Mouse (Mus musculus): ENCODE measurements around the gene Ephx3.

GRCm38 (mm10) chr17:32179621-32180491 is 9.5 kb downstream of the Ephx3 start:
- no peak for TF ChIP-seq CTCF (IDR thresholded peaks at IDR 0.05; ENCODE audit: control insufficient read depth, insufficient read depth, low read length)
- TF ChIP-seq POLR2A (IDR thresholded peaks at IDR 0.05; ENCODE audit: borderline replicate concordance, control insufficient read depth, low read depth, low read length), result no peak

All from bone marrow, adult 2 months (tissue).